Mouse (Mus musculus) megakaryocyte, adult 5-6 weeks (primary cell): Measurements from ENCODE around the gene Tbc1d9b. TPM values are rescaled to one million over a fixed set of nuclear protein-coding genes. Genes with fewer than 3 reads are reported as not detected.
A peak's percentile ranks its signal among the peaks of the same experiment; 100 is the strongest.
"Not testable (repeated sequence)": the region's sequence is repeated elsewhere in the genome, so short reads cannot be mapped to it uniquely, and the experiment has no call there.

Source experiments
- ATAC-seq: 2 replicates; pipeline ENCODE4 v1.8.0; 2016; ENCODE audit warnings: mild to moderate bottlenecking, inconsistent platforms; ENCODE audit not compliant: poor library complexity, severe bottlenecking
- total RNA-seq, 2 experiments: library from RNA; stranded (forward) in 1 of 2; stranded (reverse) in 1 of 2; fragments of 153-499, 151-499 nt in 1 of 2; fragments of 221-1000, 200-1000 nt in 1 of 2; gene quantifications; 2 replicates each; pipeline versions ENCODE4 v1.2.3 to v1.2.4; 2015 to 2017

The Tbc1d9b gene
- total RNA-seq (2015), result 17.8 and 23.5 TPM in 2 replicates
- 30.9 and 36.7 TPM in 2 replicates for total RNA-seq (2017)

DNA sequence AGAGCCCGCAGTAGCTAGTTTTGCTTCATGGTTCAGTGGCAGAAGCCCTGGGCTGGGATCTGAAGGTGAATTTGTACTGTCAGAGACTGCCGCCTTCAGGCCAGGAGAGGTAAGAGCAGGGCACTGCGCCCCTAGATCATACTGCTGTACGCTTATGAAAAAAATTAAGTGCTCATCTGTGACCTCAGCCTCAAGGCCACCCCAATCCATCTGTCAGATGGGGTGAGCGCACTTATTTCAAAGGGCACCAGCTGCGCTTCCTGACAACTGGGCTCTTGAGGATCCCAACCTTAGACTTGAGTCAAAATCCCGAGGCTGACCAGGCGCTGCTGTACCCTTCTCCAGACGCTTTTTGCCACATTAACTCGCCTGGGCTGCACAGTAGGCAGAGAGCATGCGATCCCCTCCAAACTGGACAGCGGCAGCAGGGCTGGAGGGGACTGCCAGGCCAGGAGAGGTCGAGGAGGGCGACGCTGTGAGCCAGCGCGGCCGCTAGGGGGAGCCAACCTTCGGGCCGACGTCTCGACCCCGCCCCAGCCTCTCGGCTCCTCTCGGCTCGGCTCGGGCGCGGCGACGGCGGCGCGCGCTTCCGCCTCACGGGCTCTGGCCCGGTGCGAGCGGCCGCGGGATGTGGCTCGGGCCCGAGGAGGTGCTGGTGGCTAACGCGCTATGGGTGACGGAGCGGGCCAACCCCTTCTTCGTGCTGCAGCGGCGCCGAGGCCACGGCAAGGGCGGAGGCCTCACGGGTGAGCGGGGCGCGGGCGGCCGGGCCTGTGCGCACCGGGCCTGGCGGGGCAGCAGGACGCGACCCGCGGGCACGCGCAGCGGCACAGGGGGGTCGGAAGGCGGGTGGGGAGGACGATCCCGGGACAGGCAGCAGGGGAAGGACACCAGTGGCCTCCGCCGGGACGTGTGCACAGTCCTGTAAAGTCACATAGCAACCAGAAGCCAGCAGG lies at the start of gene Tbc1d9b:
Tbc1d9b (plus strand) TSS at position 586 of the 956 bp plus-strand sequence.
- ATAC-seq, result peak; percentile 89

DNA sequence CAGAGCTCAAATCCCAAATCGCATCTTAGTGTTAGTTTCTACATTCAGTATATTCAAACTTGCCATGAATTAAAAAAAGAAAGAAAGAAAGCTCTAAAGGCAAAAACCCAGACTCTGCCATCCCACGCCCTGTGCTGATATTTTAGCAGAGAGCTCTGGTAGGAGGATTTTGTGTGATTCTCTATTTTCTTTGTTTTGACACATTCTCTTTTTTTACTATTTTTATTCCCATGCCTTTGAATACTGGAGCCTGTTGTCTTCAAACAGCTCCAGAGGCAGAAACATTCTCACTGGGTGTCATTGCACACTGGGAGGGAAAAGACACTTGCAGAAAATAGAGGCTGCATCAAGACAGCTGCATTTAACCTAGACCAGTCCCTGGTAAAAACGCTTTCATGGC lies 45.0 kb upstream of the Tbc1d9b start:
- ATAC-seq, result no peak

DNA sequence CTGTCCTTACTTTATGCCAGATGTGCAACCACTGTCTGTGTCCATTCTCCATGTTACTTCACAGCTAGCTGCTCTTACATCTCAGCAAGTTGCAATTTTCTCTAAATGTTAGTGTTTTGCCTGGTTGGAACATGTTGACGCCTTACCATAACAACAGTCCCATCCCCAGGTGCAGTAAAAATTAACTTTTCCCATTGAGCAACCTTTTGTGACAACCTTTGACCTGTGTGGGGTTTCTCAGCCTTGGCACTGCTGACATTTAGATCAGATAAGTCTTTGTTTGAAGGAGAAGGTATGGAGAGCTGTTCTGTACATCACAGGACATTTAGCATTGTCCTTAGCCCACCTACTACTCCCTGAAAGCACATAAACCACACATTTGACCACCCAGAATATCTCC lies 41.4 kb upstream of the Tbc1d9b start:
- no peak for ATAC-seq

DNA sequence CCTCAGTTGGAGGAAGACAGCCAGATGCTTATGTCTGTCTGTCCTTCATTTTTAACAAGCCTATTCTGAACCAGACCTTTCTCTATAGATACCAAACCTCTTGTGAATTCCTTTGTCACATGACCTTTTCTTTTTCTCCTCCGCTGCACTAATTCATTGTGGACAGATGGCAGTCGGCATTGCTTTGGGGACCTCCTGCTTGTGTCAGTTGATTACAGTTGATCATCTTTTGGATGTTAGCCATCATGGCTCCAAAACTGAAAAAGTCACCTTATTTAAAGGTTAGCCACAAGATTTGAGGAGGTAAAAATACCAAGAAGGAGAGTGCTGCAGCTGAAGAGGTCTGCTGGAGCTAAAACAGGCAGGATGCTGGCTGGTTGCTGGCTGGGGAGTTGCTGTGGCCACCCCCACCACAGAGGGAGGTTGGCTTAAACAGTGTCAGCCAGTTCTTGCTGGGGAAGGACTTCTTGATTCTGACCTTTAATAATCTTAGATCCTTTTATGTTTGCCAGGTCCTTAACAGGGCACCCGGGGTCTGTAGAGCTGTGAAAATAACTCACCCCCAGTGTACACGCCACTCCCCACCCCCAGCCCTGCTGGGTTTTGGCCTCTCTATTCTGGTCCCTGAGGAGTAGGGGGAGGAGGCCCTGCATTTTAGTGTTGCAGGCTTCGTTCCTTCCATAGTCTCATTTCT lies 40.1 kb upstream of the Tbc1d9b start:
- no peak for ATAC-seq

DNA sequence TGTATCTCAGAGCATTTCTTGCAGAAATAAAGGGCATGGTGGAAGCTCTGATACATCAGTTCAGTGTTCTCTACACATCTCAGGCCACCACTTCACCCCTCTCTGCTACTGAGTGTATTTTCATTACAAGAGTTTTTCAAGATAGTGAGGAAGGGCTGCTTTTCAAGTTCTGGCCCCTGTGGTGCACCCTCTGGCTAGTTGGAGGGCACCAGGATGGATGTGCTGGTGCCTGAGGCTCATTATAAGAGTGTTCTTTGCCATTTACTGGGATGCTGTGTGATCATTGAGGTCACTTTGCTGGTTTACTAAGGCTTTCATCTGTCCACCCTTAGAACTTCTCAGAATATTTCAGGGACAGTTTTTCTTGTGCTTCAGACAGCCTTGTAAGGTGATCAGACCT lies 39.5 kb upstream of the Tbc1d9b start:
- ATAC-seq, result no peak

DNA sequence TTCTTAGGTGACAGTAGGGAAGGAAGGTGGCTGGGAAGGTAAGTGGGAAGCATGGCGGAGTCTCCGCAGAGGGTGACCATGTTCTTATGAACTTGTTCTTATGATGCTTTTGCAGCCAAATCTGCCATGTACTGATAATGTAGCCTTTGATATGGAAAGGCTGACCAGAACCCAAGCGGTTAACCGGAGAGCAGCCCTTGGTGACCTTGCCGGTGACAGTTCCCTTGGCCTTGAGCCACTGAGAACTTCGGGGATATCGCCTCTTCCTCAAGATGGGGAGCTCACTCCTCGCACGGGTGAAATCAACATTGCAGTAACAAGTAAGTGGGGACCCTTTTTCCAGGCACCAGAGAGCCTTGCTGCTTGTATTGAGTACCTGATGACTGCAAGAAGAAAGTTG lies 35.5 kb upstream of the Tbc1d9b start:
- no peak for ATAC-seq

DNA sequence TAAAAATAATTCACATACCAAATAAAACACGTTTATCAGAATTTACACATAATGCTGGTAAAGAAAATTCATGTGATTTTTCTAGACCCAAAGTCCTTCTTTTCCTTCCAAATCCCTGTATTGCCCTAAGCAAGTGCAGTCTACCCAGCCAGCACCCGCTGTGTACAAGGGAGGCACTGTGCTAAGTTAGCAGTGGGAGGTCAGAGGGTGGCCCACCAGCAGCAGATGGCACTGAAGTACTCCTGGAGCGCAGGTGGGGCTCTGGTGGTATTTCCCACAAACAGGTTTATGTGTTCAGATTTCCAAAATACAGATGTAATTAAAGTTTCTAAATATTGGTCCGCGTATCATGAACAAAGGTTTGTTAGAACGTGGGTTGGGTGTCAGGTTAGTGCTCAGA lies 34.1 kb upstream of the Tbc1d9b start:
- no peak for ATAC-seq

DNA sequence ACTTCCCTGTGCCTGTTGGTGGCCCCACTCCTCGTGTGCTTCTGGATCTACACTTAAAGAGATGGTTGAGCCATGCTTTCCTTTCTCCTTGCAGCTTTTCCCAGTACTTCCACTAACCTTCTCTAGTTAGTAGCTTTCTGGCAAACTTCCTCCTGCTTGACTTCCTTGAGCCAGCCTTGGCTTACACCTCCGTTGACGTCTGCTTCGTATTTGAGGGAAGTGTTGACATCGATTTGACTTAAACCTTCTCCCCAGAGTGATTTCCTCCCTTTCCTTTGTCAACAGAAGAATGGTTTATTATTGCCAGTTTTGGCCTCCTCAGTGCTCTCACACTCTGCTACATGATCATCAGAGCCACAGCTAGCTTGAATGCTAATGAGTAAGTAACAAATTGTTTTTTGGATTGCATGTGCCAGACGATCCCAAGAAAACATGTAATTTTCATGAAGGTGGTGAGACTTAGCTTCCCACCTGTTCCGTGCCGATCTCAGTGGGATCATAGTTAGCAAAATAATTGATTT lies 32.2 kb upstream of the Tbc1d9b start:
- peak; percentile 43; the same call in 1 of the 2 replicates for ATAC-seq

DNA sequence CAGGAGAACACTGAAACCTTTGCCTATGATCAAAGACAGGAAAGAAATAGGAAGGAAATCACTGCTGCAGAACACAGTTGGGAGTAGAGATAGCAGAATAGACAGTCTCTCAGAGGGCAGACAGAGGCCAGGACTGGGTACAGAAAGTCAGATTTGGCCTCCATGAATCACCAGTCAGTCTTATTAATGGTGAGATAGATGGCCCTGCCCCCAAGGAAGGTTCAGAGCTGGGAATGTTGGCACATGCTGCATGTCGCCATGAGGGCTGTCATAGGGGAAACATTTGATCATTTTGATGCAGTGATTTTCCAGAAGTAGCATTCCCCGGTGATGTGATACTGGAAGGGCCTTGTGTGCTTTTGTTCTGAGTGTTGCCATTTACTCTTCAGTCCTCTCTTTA lies 31.5 kb upstream of the Tbc1d9b start:
- no peak for ATAC-seq

DNA sequence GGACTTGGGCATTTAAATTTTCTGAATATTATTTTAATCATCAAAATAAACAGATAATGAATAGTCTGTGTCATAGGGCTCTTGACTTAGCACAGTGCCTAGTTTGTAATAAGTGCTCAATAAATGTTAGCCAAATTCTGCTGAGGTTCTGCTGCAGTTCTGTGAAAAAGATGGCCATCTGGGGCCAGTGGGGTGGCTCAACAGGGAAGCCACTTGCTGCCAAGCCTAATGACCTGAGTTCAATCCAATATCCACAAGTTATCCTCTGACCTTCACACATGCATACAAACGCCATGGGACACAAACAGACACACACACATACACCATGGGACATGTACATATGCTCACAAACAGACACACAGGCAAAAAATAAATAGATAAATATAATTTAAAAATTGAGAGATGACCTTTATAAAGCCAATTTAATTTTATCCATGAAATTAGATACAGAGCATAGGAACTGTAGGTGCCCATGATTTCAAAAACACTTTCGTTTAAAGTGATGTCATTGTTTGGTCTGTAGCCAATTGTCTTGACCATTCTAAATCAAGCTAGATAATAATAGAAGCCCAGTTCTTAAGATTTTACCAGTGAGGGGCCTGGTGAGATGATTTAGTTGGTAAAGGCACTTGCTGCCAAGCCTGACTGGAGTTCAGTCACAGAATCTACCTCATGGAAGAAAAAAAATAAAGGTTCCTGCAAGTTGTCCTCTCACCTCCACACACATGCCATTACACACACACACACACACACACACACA lies 30.5 kb upstream of the Tbc1d9b start:
- ATAC-seq, result no peak

DNA sequence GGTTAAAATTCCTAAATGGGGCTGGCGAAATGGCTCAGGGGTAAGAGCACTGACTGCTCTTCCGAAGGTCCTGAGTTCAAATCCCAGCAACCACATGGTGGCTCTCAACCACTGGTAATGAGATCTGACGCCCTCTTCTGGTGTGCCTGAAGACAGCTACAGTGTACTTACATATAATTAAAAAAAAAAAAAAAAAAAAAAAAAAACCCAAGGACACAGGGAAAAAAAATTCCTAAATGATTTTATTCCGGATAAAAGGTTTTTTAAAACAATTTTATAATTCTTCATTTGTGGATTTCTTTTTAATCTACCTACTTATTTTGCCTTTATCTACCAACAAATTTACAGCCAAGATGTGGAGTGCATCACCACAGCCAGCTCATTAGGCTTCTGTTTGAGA lies 29.2 kb upstream of the Tbc1d9b start:
- ATAC-seq, result not testable (repeated sequence)

DNA sequence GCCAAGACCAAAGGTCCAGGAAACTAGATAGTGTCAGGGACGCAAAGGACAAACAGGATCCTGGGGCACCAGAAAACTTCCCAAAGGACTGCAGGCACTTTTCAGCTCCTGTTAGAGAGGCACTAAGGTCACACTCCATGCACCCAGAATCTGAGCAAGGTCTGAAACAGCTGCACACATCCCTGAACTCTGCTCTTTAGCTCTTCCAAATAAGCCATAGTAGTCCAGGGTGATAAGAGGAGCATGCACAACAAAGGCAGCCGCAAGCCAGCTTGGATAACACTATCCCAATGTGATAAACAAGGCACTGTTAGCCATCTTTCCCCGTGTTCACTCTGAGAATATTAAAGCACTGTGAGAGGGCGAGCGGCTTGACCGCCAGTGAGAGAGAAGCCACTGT lies 27.2 kb upstream of the Tbc1d9b start:
- ATAC-seq, result no peak

DNA sequence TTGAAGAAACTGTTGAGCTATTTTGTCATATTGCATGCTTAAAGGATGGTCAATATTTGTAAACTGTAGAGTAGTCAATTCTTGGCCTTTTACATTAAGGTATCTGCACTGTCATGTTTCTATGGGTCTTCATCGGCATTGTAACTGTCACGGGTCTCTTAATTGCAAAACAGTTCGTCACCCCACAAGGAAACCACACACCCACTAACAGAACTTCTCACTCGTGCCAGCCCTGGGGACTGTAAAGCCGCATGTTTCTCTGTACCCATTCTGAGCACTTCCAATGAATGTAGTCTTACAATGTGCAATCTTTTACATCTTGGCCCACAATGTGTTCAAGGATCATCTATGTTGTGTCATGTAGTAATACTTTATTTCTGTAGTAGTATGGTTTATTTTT lies 26.0 kb upstream of the Tbc1d9b start:
- ATAC-seq, result peak; percentile 59; the same call in 1 of the 2 replicates

DNA sequence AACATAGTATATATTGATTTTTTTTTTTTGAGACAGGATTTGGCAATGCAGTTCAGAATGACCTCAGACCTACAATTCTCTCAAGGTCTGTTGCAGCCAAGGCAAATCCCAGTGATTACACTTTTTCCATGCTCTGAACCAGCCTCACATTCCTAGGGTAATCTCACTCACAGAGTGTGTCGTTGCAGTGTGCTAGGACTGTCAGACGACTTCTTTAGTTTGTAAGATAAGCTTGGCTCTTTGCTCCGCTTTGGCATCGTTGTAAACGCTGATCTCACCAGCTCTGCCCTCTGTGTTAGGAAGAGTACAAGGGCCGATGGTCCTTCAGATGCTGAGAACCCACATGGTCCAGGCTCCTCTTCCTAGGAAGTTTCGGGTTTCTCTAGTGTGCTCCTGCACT lies 25.2 kb upstream of the Tbc1d9b start:
- no peak for ATAC-seq

DNA sequence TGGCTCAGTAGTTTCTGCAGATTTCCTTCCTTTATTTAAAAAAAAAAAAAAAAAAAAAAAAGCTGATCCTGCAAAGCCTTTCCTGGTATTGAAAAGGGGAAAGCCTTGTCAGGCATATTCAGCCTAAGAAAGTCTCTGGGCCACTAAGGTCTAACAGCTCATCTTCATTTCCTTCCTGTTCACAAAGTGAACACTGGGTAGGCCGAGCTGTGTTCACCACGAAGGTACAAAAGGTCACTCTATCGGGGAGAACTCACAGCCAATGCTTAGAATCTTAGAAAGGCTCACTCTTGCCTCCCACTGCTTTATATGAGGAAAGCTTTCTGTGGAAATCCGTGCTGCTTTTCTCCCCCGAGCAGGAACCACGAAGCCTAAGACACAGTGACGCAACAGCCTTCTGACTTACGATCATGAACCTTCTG lies 22.4 kb upstream of the Tbc1d9b start:
- ATAC-seq, result peak; percentile 75

DNA sequence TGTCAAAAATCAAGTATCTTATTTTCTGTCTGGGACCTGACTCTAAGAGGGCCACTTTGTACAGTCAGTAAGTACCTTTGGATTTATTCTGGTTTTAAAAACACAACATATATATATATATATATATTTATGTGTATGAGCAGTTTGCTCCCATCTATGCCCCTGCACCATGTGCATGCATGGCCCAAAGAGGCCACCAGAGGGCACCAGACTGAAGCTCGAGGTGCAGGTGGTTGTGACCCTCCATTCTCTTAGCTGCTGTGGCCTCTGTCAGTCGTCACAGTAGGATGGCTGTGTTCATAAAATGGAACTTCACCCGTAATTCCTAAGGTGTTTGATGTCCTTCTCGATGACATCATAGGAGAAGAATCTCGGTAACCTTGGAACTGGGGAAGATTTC lies 16.9 kb upstream of the Tbc1d9b start:
- peak; percentile 91 for ATAC-seq

DNA sequence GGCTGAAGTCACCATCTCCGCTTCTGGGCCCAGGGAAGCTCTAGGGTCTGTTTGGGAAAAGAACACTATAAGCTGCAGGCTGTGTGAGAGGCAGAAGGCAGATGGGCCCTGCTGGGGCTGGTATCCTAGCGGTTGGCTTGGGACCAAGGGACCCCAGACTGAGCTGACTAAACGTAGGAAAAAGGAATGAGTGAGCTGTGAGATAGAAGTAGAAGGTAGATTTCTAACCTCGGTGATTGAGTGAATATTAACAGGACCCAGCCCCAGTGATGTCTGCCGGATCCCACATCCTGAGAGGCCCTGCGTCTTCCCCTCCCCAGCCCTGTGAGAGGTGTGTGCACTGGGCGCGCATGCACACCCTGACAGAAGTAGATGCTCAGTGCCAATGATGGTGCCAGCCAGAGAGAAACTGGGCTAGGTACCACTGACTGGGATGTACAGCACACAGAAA lies 8.5 kb upstream of the Tbc1d9b start:
- ATAC-seq, result no peak

DNA sequence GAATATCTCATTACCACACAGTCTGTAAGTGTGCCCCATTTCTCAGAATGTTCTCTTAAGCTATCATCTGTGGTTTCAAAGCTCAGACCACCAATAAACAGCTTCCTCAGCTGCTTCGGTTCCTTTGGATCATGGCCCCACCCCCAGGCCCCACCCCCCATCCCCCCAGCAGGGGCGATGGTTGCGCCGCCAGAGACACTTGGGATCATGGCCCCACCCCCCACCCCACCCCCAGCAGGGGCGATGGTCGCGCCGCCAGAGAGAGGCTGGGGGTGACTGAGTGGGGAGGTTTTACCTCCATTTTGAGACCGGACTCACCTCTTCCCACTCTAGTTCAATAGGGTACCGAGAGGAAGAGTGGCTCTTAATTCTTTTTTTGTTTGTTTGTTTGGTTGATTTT lies 3.4 kb upstream of the Tbc1d9b start:
- no peak for ATAC-seq

DNA sequence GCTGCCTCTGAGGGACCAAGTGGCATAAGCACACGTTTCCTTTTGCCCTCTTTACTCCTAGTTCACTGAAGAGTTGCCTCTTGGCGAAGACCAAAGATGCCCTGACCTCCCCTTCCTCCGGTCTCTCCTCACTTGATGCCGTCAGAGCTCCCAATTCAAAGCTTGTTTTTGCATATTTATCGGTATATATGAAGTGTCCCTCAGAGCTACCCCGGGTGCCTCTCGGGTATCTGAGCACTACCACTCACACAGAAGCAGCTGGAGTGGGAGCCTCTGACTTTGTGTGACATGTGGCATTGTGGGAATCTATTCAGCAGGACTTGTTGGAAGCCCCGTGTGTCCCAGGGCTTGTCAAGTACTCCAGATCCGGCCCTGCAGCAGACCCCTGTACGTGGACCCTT lies 605 bp downstream of the Tbc1d9b start:
- no peak for ATAC-seq

DNA sequence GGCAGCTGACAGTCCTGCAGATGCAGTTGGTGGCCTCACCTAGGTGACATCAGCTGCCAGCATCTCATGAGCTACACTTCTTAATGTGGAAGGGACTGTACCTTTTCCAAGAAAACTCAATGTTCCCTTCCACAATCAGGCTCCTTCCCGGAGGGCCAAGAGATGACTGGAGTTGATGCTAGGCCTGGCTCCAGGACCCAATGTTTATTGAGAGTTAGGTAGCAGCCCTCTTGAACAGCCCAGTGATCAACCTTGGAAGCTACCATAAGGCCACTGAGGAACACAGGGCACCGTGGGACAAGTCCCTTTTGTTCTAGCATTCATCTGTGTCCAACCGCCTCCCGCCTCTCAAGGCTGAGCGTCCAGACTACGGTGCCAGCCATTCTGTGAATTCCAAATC lies 1.1 kb downstream of the Tbc1d9b start:
- ATAC-seq, result no peak
